Mouse (Mus musculus): ENCODE results near the gene Stat3. TPM values are rescaled to one million over a fixed set of nuclear protein-coding genes. Genes with fewer than 3 reads are reported as not detected.

The Stat3 gene
- total and polyA plus RNA-seq, 2 experiments from 2014 or later = 40.8 to 47.1 TPM

- H3K9me3 ChIP-seq (ENCODE audit: low read length) = no peaks in the 10 kb centered on the region
- WGBS = 58% methylated on average over 10 of the region's 10 CpGs
- H3K4me3 ChIP-seq (ENCODE audit: low read depth, low read length) = no peak overlapping the region
- H3K27ac ChIP-seq (ENCODE audit: low read depth, low read length) = no peak overlapping the region
- no peak for DNase-seq (ENCODE audit: low spot score)
- peaks cover 25% of the 10 kb centered on the region; the same call in 1 of the 2 replicates for H3K36me3 ChIP-seq (ENCODE audit: insufficient read depth, low read length)
- no peak overlapping the region for H3K9ac ChIP-seq (replicated peaks; ENCODE audit: low read length, poor library complexity, severe bottlenecking)
- H3K27me3 ChIP-seq (ENCODE audit: insufficient read depth, low read length) = no peaks in the 10 kb centered on the region
- no peak for TF ChIP-seq CTCF (IDR thresholded peaks at IDR 0.05)
- H3K4me1 ChIP-seq (ENCODE audit: insufficient read depth, low read length) = no peaks in the 10 kb centered on the region
- no peak for ATAC-seq (ENCODE audit: low FRiP score)
- H3K4me2 ChIP-seq (ENCODE audit: low read depth, low read length, poor library complexity, severe bottlenecking) = no peak overlapping the region
Observed at GRCm38 (mm10) chr11:100896078-100896477, 43.3 kb downstream of the Stat3 start.

- no peak overlapping the region for H3K9ac ChIP-seq (replicated peaks; ENCODE audit: low read length, poor library complexity, severe bottlenecking)
- DNase-seq (ENCODE audit: low spot score) (peak; percentile 44), ATAC-seq (ENCODE audit: low FRiP score) (no peak)
- H3K36me3 ChIP-seq (ENCODE audit: insufficient read depth, low read length) = peaks cover 29% of the 10 kb centered on the region; the same call in 1 of the 2 replicates
- TF ChIP-seq CTCF (IDR thresholded peaks at IDR 0.05) = no peak
- no peaks in the 10 kb centered on the region for H3K9me3 ChIP-seq (ENCODE audit: low read length)
- 71% methylated on average over 9 of the region's 9 CpGs for WGBS
- no peak overlapping the region for H3K27ac ChIP-seq (ENCODE audit: low read depth, low read length)
- no peaks in the 10 kb centered on the region for H3K27me3 ChIP-seq (ENCODE audit: insufficient read depth, low read length)
- H3K4me1 ChIP-seq (ENCODE audit: insufficient read depth, low read length) = no peaks in the 10 kb centered on the region
- H3K4me2 ChIP-seq (ENCODE audit: low read depth, low read length, poor library complexity, severe bottlenecking) = no peak overlapping the region
- no peak overlapping the region for H3K4me3 ChIP-seq (ENCODE audit: low read depth, low read length)
Observed at GRCm38 (mm10) chr11:100894146-100894918, 45.0 kb downstream of the Stat3 start.

- Histone ChIP-seq H3K4me3 (ENCODE audit: low read depth, low read length) (no peak overlapping the region), H3K27me3 (ENCODE audit: insufficient read depth, low read length) (no peaks in the 10 kb centered on the region), H3K36me3 (ENCODE audit: insufficient read depth, low read length) (peaks cover 37% of the 10 kb centered on the region), H3K27ac (ENCODE audit: low read depth, low read length) (no peak overlapping the region), H3K9ac (replicated peaks; ENCODE audit: low read length, poor library complexity, severe bottlenecking) (no peak overlapping the region), H3K9me3 (ENCODE audit: low read length) (no peaks in the 10 kb centered on the region), H3K4me2 (ENCODE audit: low read depth, low read length, poor library complexity, severe bottlenecking) (no peak overlapping the region), H3K4me1 (ENCODE audit: insufficient read depth, low read length) (no peaks in the 10 kb centered on the region)
- TF ChIP-seq CTCF (IDR thresholded peaks at IDR 0.05) = peak; percentile 97
- no peak for ATAC-seq (ENCODE audit: low FRiP score)
- 10% methylated on average over 9 of the region's 9 CpGs for WGBS
- DNase-seq (ENCODE audit: low spot score) = peak; percentile 89
Observed at GRCm38 (mm10) chr11:100893482-100893881, 45.9 kb downstream of the Stat3 start.

GRCm38 (mm10) chr11:100892435-100892834 lies 46.9 kb downstream of the Stat3 start:
- Histone ChIP-seq H3K36me3 (ENCODE audit: insufficient read depth, low read length) (peaks cover 40% of the 10 kb centered on the region), H3K4me1 (ENCODE audit: insufficient read depth, low read length) (no peaks in the 10 kb centered on the region), H3K27me3 (ENCODE audit: insufficient read depth, low read length) (no peaks in the 10 kb centered on the region), H3K27ac (ENCODE audit: low read depth, low read length) (no peak overlapping the region), H3K4me2 (ENCODE audit: low read depth, low read length, poor library complexity, severe bottlenecking) (no peak overlapping the region), H3K9me3 (ENCODE audit: low read length) (no peaks in the 10 kb centered on the region), H3K4me3 (ENCODE audit: low read depth, low read length) (no peak overlapping the region), H3K9ac (replicated peaks; ENCODE audit: low read length, poor library complexity, severe bottlenecking) (no peak overlapping the region)
- DNase-seq (ENCODE audit: low spot score) = no peak
- no peak for TF ChIP-seq CTCF (IDR thresholded peaks at IDR 0.05)
- WGBS = 86% methylated on average over 4 of the region's 5 CpGs
- ATAC-seq (ENCODE audit: low FRiP score) = no peak

- Histone ChIP-seq H3K4me3 (ENCODE audit: low read depth, low read length) (no peak overlapping the region), H3K9me3 (ENCODE audit: low read length) (no peaks in the 10 kb centered on the region), H3K9ac (replicated peaks; ENCODE audit: low read length, poor library complexity, severe bottlenecking) (no peak overlapping the region), H3K27me3 (ENCODE audit: insufficient read depth, low read length) (no peaks in the 10 kb centered on the region), H3K4me1 (ENCODE audit: insufficient read depth, low read length) (no peaks in the 10 kb centered on the region), H3K36me3 (ENCODE audit: insufficient read depth, low read length) (peaks cover 40% of the 10 kb centered on the region), H3K4me2 (ENCODE audit: low read depth, low read length, poor library complexity, severe bottlenecking) (no peak overlapping the region), H3K27ac (ENCODE audit: low read depth, low read length) (no peak overlapping the region)
- 74% methylated on average over 15 of the region's 15 CpGs for WGBS
- no peak; the same call in 1 of the 2 replicates for TF ChIP-seq CTCF (IDR thresholded peaks at IDR 0.05)
- DNase-seq (ENCODE audit: low spot score) (no peak), ATAC-seq (ENCODE audit: low FRiP score) (no peak)
Observed at GRCm38 (mm10) chr11:100891256-100892123, 47.9 kb downstream of the Stat3 start.

- Histone ChIP-seq H3K4me2 (ENCODE audit: low read depth, low read length, poor library complexity, severe bottlenecking) (no peak overlapping the region), H3K27me3 (ENCODE audit: insufficient read depth, low read length) (no peaks in the 10 kb centered on the region), H3K9me3 (ENCODE audit: low read length) (no peaks in the 10 kb centered on the region), H3K36me3 (ENCODE audit: insufficient read depth, low read length) (peaks cover 41% of the 10 kb centered on the region), H3K4me3 (ENCODE audit: low read depth, low read length) (no peak overlapping the region), H3K27ac (ENCODE audit: low read depth, low read length) (no peak overlapping the region), H3K9ac (replicated peaks; ENCODE audit: low read length, poor library complexity, severe bottlenecking) (no peak overlapping the region), H3K4me1 (ENCODE audit: insufficient read depth, low read length) (no peaks in the 10 kb centered on the region)
- ATAC-seq (ENCODE audit: low FRiP score) (no peak), DNase-seq (ENCODE audit: low spot score) (peak; percentile 32)
- no peak for TF ChIP-seq CTCF (IDR thresholded peaks at IDR 0.05)
- WGBS = 72% methylated on average over 6 of the region's 6 CpGs
Observed at GRCm38 (mm10) chr11:100890481-100890880, 48.9 kb downstream of the Stat3 start.

Data from midbrain, postnatal 0 days (tissue).